Mouse (Mus musculus) CH12.LX (cell line): ENCODE measurements around the gene Milr1.

Experiments used
- CHD2 ChIP-seq: IDR thresholded peaks from 2 replicates; pipeline ENCODE4 v1.6.1; 2011; ENCODE audit warnings: low read length, improper control_type of control experiment
- CTCF ChIP-seq, 2 experiments: IDR thresholded peaks in 1 of 2; conservative IDR thresholded peaks in 1 of 2; 2 replicates each; pipeline ENCODE4 v1.5.1; 2011 to 2012; ENCODE audit warnings: low read depth in 2 of 2, low read length in 2 of 2, improper control_type of control experiment in 1 of 2, inconsistent platforms in 1 of 2, mild to moderate bottlenecking in 1 of 2, moderate library complexity in 1 of 2
- ELF1 ChIP-seq: IDR thresholded peaks from 2 replicates; pipeline ENCODE4 v1.6.1; 2014; ENCODE audit warnings: low read depth, mild to moderate bottlenecking, inconsistent platforms, low read length, improper control_type of control experiment
- EP300 ChIP-seq: IDR thresholded peaks from 2 replicates; pipeline ENCODE4 v1.6.1; 2011; ENCODE audit warnings: low read length, improper control_type of control experiment
- GABPA ChIP-seq: IDR thresholded peaks from 2 replicates; pipeline ENCODE4 v1.6.1; 2012; ENCODE audit warnings: low read depth, low read length, improper control_type of control experiment, inconsistent platforms; ENCODE audit not compliant: insufficient replicate concordance
- NRF1 ChIP-seq: IDR thresholded peaks from 2 replicates; pipeline ENCODE4 v1.6.1; 2014; ENCODE audit warnings: low read depth, mild to moderate bottlenecking, inconsistent platforms, low read length, improper control_type of control experiment, moderate library complexity
- RAD21 ChIP-seq: IDR thresholded peaks from 2 replicates; pipeline ENCODE4 v1.6.1; 2011; ENCODE audit warnings: low read depth, mild to moderate bottlenecking, low read length, improper control_type of control experiment, moderate library complexity
- SMC3 ChIP-seq: IDR thresholded peaks from 2 replicates; pipeline ENCODE4 v1.6.1; 2011; ENCODE audit warnings: low read depth, low read length, improper control_type of control experiment
- TCF12 ChIP-seq: IDR thresholded peaks from 2 replicates; pipeline ENCODE4 v1.6.1; 2014; ENCODE audit warnings: low read depth, mild to moderate bottlenecking, inconsistent platforms, low read length, improper control_type of control experiment
- ZC3H11A ChIP-seq: IDR thresholded peaks from 2 replicates; pipeline ENCODE4 v1.6.1; 2012; ENCODE audit warnings: low read depth, mild to moderate bottlenecking, inconsistent platforms, low read length, improper control_type of control experiment

DNA sequence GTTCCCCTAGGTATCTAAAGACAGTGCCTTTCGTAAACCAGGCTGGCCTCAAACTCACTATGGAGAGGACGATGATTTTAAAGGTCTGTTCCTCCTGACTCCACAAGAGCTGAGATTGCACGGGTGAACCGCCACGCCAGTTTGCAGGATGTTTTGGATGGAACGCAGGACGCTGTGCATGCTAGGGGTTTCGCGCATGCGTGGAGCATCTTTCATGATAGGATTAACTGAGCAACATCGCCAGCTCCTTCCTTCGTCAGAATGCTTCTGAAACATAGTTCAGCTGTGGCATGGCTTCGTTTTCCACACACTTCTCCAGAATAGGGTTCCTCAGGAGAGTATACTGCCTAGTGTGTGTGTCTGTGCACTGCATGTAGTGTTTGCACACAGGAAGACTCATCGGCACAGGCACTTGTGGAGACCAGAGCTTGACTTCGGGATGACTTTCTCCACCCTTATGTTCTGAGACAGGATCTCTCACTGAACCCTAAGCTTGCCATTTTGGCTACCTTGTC, 27.4 kb upstream of the Milr1 start:
- no peak for TF ChIP-seq CTCF (conservative IDR thresholded peaks at IDR 0.05 in 1 of 2, IDR thresholded peaks at IDR 0.05 in 1 of 2; ENCODE audit: low read depth in 2 of 2, low read length in 2 of 2)
- TF ChIP-seq CHD2: no peak
- no peak for TF ChIP-seq SMC3
- TF ChIP-seq NRF1: no peak
- TF ChIP-seq GABPA: no peak
- TF ChIP-seq ELF1: no peak
- TF ChIP-seq RAD21: no peak
- no peak for TF ChIP-seq TCF12
- no peak for TF ChIP-seq EP300
- no peak for TF ChIP-seq ZC3H11A
